ENCODE assay signal across 21 mouse cellular contexts in the genomic region with DNA sequence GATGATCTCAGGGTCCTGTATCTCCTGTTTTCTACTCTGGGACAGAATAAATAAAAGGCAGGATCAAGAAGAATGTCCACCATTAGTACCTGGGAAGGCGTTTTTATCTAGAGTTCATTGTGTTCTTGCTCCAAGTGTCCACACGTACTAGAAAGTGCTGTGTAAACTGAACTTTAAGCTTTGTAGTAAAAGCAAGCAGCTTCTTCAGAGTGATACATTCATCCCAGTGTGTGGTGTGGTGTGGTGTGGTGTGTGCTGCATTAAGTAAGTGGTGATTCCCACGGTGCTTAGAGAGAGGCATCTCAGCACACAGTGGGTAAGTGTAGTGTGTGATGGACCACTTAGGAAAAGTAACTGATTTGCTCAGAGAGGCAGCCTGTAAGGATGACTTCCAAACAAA.
"Had no signal": no experiment of that assay in that cellular context is flagged by ENCODE, and none has a peak within 500 bp of the region (broad histone marks: within the 10 kb centered on the region; RNA-seq: fewer than 3 reads in every experiment).

No protein-coding gene starts in this region.

- H3K27me3 ChIP-seq: kidney, embryonic 15.5 days; limb, embryonic 13.5 days; liver, embryonic 13.5 days; midbrain, embryonic 12.5 days; midbrain, embryonic 15.5 days; neural tube, embryonic 12.5 days; neural tube, embryonic 15.5 days had no signal

- H3K36me3 ChIP-seq: midbrain, embryonic 15.5 days; neural tube, embryonic 15.5 days had no signal

- H3K27ac ChIP-seq: kidney, embryonic 15.5 days; limb, embryonic 13.5 days; liver, embryonic 13.5 days; macrophage; midbrain, embryonic 12.5 days; midbrain, embryonic 15.5 days; neural tube, embryonic 12.5 days; neural tube, embryonic 15.5 days had no signal

- H3K9ac ChIP-seq: kidney, embryonic 15.5 days; limb, embryonic 13.5 days; liver, embryonic 13.5 days; lung, embryonic 14.5 days; midbrain, embryonic 12.5 days; midbrain, embryonic 15.5 days; neural tube, embryonic 12.5 days; neural tube, embryonic 15.5 days had no signal

- H3K4me1 ChIP-seq: kidney, embryonic 15.5 days; limb, embryonic 13.5 days; liver, embryonic 13.5 days; midbrain, embryonic 12.5 days; midbrain, embryonic 15.5 days; neural tube, embryonic 12.5 days; neural tube, embryonic 15.5 days had no signal

- H3K4me3 ChIP-seq: kidney, embryonic 15.5 days; limb, embryonic 13.5 days; liver, embryonic 13.5 days; midbrain, embryonic 12.5 days; midbrain, embryonic 15.5 days; neural tube, embryonic 12.5 days; neural tube, embryonic 15.5 days had no signal

- H3K9me3 ChIP-seq: kidney, embryonic 15.5 days; limb, embryonic 13.5 days; liver, embryonic 13.5 days; midbrain, embryonic 12.5 days; midbrain, embryonic 15.5 days; neural tube, embryonic 15.5 days had no signal

- H3K4me2 ChIP-seq: kidney, embryonic 15.5 days; limb, embryonic 13.5 days; liver, embryonic 13.5 days; lung, embryonic 14.5 days; midbrain, embryonic 12.5 days; midbrain, embryonic 15.5 days; neural tube, embryonic 12.5 days; neural tube, embryonic 15.5 days had no signal

- DNase-seq: kidney, adult 11 months; kidney, adult 8-10 months; kidney, postnatal 10 days; kidney, postnatal 36 days; layer of hippocampus, postnatal 36 days; left cerebral cortex, postnatal 4 days; liver, embryonic 13.5 days; lung, embryonic 14.5 days; right cerebral cortex, adult 18-20 months; right cerebral cortex, postnatal 14 days; right cerebral cortex, postnatal 4 days; thymus, adult 18-20 months; thymus, postnatal 36 days had no signal

- ATAC-seq: lung, postnatal 0 days; midbrain, embryonic 15.5 days had no signal
